Mouse (Mus musculus) stomach, embryonic 16.5 days (tissue): Measurements from ENCODE around the gene Clcf1. TPM values are rescaled to one million over a fixed set of nuclear protein-coding genes. Genes with fewer than 3 reads are reported as not detected.
A peak's percentile ranks its signal among the peaks of the same experiment; 100 is the strongest.

Experiments
- ATAC-seq: fragments of 200-750 bp; cut with Nextera tagmentation; 2 replicates; pipeline ENCODE4 v1.8.0; 2017; ENCODE audit warnings: moderate number of reproducible peaks, moderate TSS enrichment; ENCODE audit not compliant: insufficient read depth, low FRiP score
- H3K27ac ChIP-seq: fragments of 300-500 bp; sonication (generic); 2 replicates; pipeline ENCODE4 v1.5.1; 2014; ENCODE audit warnings: low read length
- H3K27me3 ChIP-seq: fragments of 300-500 bp; sonication (generic); 2 replicates; pipeline ENCODE4 v1.6.1; 2014; ENCODE audit warnings: low read length, control low read depth, mixed read lengths; ENCODE audit not compliant: control insufficient read depth, insufficient read depth
- H3K36me3 ChIP-seq: fragments of 300-500 bp; sonication (generic); 2 replicates; pipeline ENCODE4 v1.6.1; 2014; ENCODE audit warnings: low read length; ENCODE audit not compliant: control insufficient read depth, insufficient read depth
- H3K4me1 ChIP-seq: fragments of 300-500 bp; sonication (generic); 2 replicates; pipeline ENCODE4 v1.6.1; 2014; ENCODE audit warnings: low read length, control low read depth, mixed read lengths; ENCODE audit not compliant: control insufficient read depth, insufficient read depth
- H3K4me2 ChIP-seq: fragments of 300-500 bp; sonication (generic); 2 replicates; pipeline ENCODE4 v1.6.1; 2014; ENCODE audit warnings: low read depth, low read length, mixed read lengths
- H3K4me3 ChIP-seq: fragments of 300-500 bp; sonication (generic); replicated peaks from 2 replicates; pipeline ENCODE4 v1.5.1; 2014; ENCODE audit warnings: mild to moderate bottlenecking, low read length
- H3K9ac ChIP-seq: fragments of 300-500 bp; sonication (generic); 2 replicates; pipeline ENCODE4 v1.6.1; 2014; ENCODE audit warnings: low read length
- H3K9me3 ChIP-seq: fragments of 300-500 bp; sonication (generic); replicated peaks from 2 replicates; pipeline ENCODE4 v1.6.1; 2016; ENCODE audit warnings: low read length, control low read depth; ENCODE audit not compliant: control insufficient read depth
- WGBS: fragments of 180-500 bp; shearing (Covaris S2); extraction: QIAGEN DNeasy Blood & Tissue Kit; methylation state at CpG from one replicate; pipeline ENCODE4 v1.1.7; 2014; 5-methylcytosine and 5-hydroxymethylcytosine counted together
- polyA plus RNA-seq: library from polyadenylated mRNA; unstranded; fragments of >200 nt; fragmentation: Nextera tagmentation; extraction: Ambion mirVana; gene quantifications from 2 replicates; pipeline ENCODE4 v1.2.1, GENCODE M21; 2015

Gene Clcf1
- polyA plus RNA-seq, 1 experiment from 2014 or later, result 6.3 TPM

GRCm38 (mm10) chr19:4175368-4175947 lies 38.6 kb upstream of the Clcf1 start, which contains the start of gene Carns1:
Gene Carns1, minus strand, starts transcription at chr19:4175479.
- Histone ChIP-seq H3K9ac (peak within 1 kb of the TSS; percentile 70), H3K9me3 (no peaks in the 10 kb centered on the region), H3K36me3 (no peaks in the 10 kb centered on the region), H3K4me1 (peaks cover 13% of the 10 kb centered on the region), H3K27ac (no peak within 1 kb of the TSS), H3K4me2 (peak within 1 kb of the TSS; percentile 52), H3K27me3 (no peaks in the 10 kb centered on the region), H3K4me3 (peak within 1 kb of the TSS; percentile 18; the same call in 1 of the 2 replicates)
- ATAC-seq, result peak; percentile 59; the same call in 1 of the 2 replicates
- whole genome bisulfite sequencing, result 9% methylated on average over 11 of the region's 11 CpGs

- Histone ChIP-seq H3K27me3 (no peaks in the 10 kb centered on the region), H3K36me3 (no peaks in the 10 kb centered on the region)
- no peak for ATAC-seq
Measured at GRCm38 (mm10) chr19:4180411-4180810, 33.6 kb upstream of the Clcf1 start.

GRCm38 (mm10) chr19:4181892-4182291 lies 32.1 kb upstream of the Clcf1 start:
- H3K27me3 ChIP-seq, result no peaks in the 10 kb centered on the region
- ATAC-seq, result peak; percentile 64; the same call in 1 of the 2 replicates
- WGBS, result 31% methylated on average over 3 of the region's 3 CpGs

More at GRCm38 (mm10) chr19:4180411-4180810, 33.6 kb upstream of the Clcf1 start:
- peaks cover 12% of the 10 kb centered on the region for H3K4me1 ChIP-seq
- H3K4me2 ChIP-seq, result no peak overlapping the region
- no peaks in the 10 kb centered on the region for H3K9me3 ChIP-seq
- no peak overlapping the region for H3K27ac ChIP-seq
- H3K4me3 ChIP-seq, result no peak overlapping the region
- no peak overlapping the region for H3K9ac ChIP-seq
- WGBS, result 86% methylated on average over 7 of the region's 7 CpGs

GRCm38 (mm10) chr19:4183689-4184088 lies 30.3 kb upstream of the Clcf1 start:
- ATAC-seq, result no peak
- no peaks in the 10 kb centered on the region for H3K9me3 ChIP-seq
- no peak overlapping the region for H3K4me3 ChIP-seq
- H3K9ac ChIP-seq, result no peak overlapping the region
- 81% methylated on average over 2 of the region's 2 CpGs for WGBS
- no peak overlapping the region for H3K4me2 ChIP-seq
- no peak overlapping the region for H3K27ac ChIP-seq
- peaks cover 8% of the 10 kb centered on the region for H3K4me1 ChIP-seq
- H3K27me3 ChIP-seq, result no peaks in the 10 kb centered on the region
- no peaks in the 10 kb centered on the region for H3K36me3 ChIP-seq

More at GRCm38 (mm10) chr19:4181892-4182291, 32.1 kb upstream of the Clcf1 start:
- Histone ChIP-seq H3K9me3 (no peaks in the 10 kb centered on the region), H3K4me3 (no peak overlapping the region), H3K27ac (no peak overlapping the region), H3K36me3 (no peaks in the 10 kb centered on the region), H3K4me2 (no peak overlapping the region), H3K9ac (no peak overlapping the region), H3K4me1 (peaks cover 8% of the 10 kb centered on the region)

GRCm38 (mm10) chr19:4184976-4185975 lies 28.8 kb upstream of the Clcf1 start:
- no peak overlapping the region; the same call in 1 of the 2 replicates for H3K27ac ChIP-seq
- no peak for ATAC-seq
- no peaks in the 10 kb centered on the region for H3K36me3 ChIP-seq
- no peak overlapping the region for H3K4me2 ChIP-seq
- peaks cover 8% of the 10 kb centered on the region for H3K4me1 ChIP-seq
- H3K27me3 ChIP-seq, result no peaks in the 10 kb centered on the region
- H3K9ac ChIP-seq, result 0 out of 2 replicates have a peak overlapping the region, but pooled peaks have one; percentile 20
- no peak overlapping the region for H3K4me3 ChIP-seq
- H3K9me3 ChIP-seq, result no peaks in the 10 kb centered on the region
- WGBS, result 50% methylated on average over 15 of the region's 15 CpGs

GRCm38 (mm10) chr19:4187303-4187702 lies 26.7 kb upstream of the Clcf1 start:
- WGBS, result 74% methylated on average over 3 of the region's 3 CpGs
- H3K4me3 ChIP-seq, result no peak overlapping the region
- H3K27ac ChIP-seq, result no peak overlapping the region
- peaks cover 7% of the 10 kb centered on the region for H3K4me1 ChIP-seq
- no peaks in the 10 kb centered on the region for H3K9me3 ChIP-seq
- H3K36me3 ChIP-seq, result no peaks in the 10 kb centered on the region
- no peak for ATAC-seq
- no peaks in the 10 kb centered on the region for H3K27me3 ChIP-seq
- H3K4me2 ChIP-seq, result no peak overlapping the region
- no peak overlapping the region for H3K9ac ChIP-seq

GRCm38 (mm10) chr19:4189051-4189620 lies 24.9 kb upstream of the Clcf1 start:
- no peak overlapping the region for H3K4me2 ChIP-seq
- peaks cover 11% of the 10 kb centered on the region; the same call in 1 of the 2 replicates for H3K36me3 ChIP-seq
- no peak for ATAC-seq
- H3K9ac ChIP-seq, result no peak overlapping the region
- H3K27me3 ChIP-seq, result no peaks in the 10 kb centered on the region
- no peaks in the 10 kb centered on the region for H3K9me3 ChIP-seq
- 90% methylated on average over 12 of the region's 12 CpGs for WGBS
- no peak overlapping the region for H3K4me3 ChIP-seq
- peaks cover 19% of the 10 kb centered on the region for H3K4me1 ChIP-seq
- no peak overlapping the region for H3K27ac ChIP-seq

- Histone ChIP-seq H3K4me1 (peaks cover 19% of the 10 kb centered on the region), H3K9me3 (no peaks in the 10 kb centered on the region), H3K27me3 (no peaks in the 10 kb centered on the region), H3K36me3 (peaks cover 22% of the 10 kb centered on the region; the same call in 1 of the 2 replicates), H3K9ac (peak within 1 kb of the TSS; percentile 99), H3K27ac (peak within 1 kb of the TSS; percentile 96), H3K4me3 (peak within 1 kb of the TSS; percentile 93), H3K4me2 (peak within 1 kb of the TSS; percentile 97)
- no peak for ATAC-seq
- WGBS, result 54% methylated on average over 4 of the region's 4 CpGs
Measured at GRCm38 (mm10) chr19:4190831-4191334, 23.2 kb upstream of the Clcf1 start, which contains the start of gene Tbc1d10c. Gene Tbc1d10c, minus strand, starts transcription at chr19:4191284.
